Mouse (Mus musculus) kidney, adult 2 months (tissue): ENCODE results near the gene Idi1.

Experiments used
- CTCF ChIP-seq: fragments of 200-500 bp; conservative IDR thresholded peaks from 2 replicates; pipeline ENCODE4 v1.5.1; 2011; ENCODE audit warnings: low read depth, mild to moderate bottlenecking, control low read depth, low read length, moderate library complexity, mixed read lengths; ENCODE audit not compliant: insufficient read depth, insufficient read length
- POLR2A ChIP-seq: fragments of 200-500 bp; IDR thresholded peaks from one replicate; pipeline ENCODE4 v1.6.1; 2011; ENCODE audit warnings: low read depth, low read length, control low read depth

DNA sequence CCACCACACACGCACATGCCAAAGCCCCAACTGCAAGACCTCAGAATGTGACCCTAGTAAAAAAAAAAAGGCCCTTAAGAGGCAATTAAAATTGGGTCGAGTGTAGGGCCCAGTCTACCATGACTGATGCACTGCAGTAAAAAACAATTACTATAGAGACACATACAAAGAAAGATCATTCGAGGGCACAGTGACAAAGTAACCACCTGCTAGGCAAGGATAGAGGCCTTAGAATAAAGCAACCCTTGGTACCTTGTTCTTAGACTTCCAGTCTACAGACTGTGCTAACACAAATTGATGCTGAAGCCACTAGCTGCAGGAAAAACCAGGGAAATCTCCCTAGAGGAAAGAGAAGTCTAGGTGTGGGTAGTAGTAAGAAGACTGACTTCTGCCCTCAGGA is 46.9 kb upstream of the Idi1 start:
- no peak for TF ChIP-seq CTCF
- TF ChIP-seq POLR2A: no peak
